Comparison of ENCODE assay signal across 25 mouse cellular contexts in the genomic region with DNA sequence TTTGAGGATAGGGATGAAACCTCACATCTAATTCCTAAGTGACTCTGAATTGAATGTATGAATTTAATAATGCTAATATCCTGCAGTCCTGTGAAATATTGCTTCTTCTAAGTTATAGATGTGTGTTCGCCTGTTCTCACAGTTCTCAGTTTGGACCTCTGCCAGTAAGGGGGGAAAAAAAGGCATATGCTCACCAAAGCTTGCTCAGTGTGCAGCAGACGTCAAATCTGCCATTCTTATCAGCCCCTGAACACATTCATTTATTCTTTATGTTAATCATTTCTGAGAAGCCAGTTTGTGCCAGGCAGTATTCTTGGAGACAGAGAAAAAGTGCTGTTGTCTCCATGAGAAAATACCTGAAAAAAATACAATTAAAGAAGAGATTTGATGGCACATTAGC.
A peak's percentile ranks its signal among the peaks of the same experiment; 100 is the strongest.
DNase-seq lines count a peak whose midpoint lies in the region; ATAC-seq and TF ChIP-seq lines count a peak whose summit lies in the region.
"Had no signal": no experiment of that assay in that cellular context is flagged by ENCODE, and none has a peak within 500 bp of the region (broad histone marks: within the 10 kb centered on the region; RNA-seq: fewer than 3 reads in every experiment).

No protein-coding gene starts in this region.

- no peak overlapping the region for H3K9ac ChIP-seq in kidney, embryonic 15.5 days
- H3K9ac ChIP-seq in midbrain, embryonic 14.5 days (replicated peaks; ENCODE audit: low read length) = no peak overlapping the region
- no peak overlapping the region for H3K9ac ChIP-seq in midbrain, embryonic 13.5 days (replicated peaks)
- no peak overlapping the region for H3K9ac ChIP-seq in forebrain, postnatal 0 days
- H3K9ac ChIP-seq: limb, embryonic 12.5 days; liver, postnatal 0 days; neural tube, embryonic 15.5 days; stomach, embryonic 15.5 days had no signal

- no peaks in the 10 kb centered on the region for H3K9me3 ChIP-seq in kidney, embryonic 15.5 days (replicated peaks)
- no peaks in the 10 kb centered on the region for H3K9me3 ChIP-seq in midbrain, embryonic 14.5 days (ENCODE audit: control insufficient read depth, low read length)
- H3K9me3 ChIP-seq in midbrain, embryonic 13.5 days = no peaks in the 10 kb centered on the region
- H3K9me3 ChIP-seq in forebrain, postnatal 0 days (ENCODE audit: low read length) = no peaks in the 10 kb centered on the region
- H3K9me3 ChIP-seq: limb, embryonic 12.5 days; neural tube, embryonic 15.5 days; stomach, embryonic 15.5 days had no signal

- 37% methylated on average over 2 of the region's 2 CpGs for WGBS in kidney, embryonic 15.5 days
- 33% methylated on average over 2 of the region's 2 CpGs for WGBS in midbrain, embryonic 14.5 days
- 58% methylated on average over 2 of the region's 2 CpGs for whole genome bisulfite sequencing in midbrain, embryonic 13.5 days
- WGBS in forebrain, postnatal 0 days = 28% methylated on average over 2 of the region's 2 CpGs

- no peak for TF ChIP-seq CTCF in forebrain, postnatal 0 days (IDR thresholded peaks at IDR 0.05; ENCODE audit: low read depth)

- no peaks in the 10 kb centered on the region for H3K27me3 ChIP-seq in kidney, embryonic 15.5 days
- H3K27me3 ChIP-seq in midbrain, embryonic 14.5 days (ENCODE audit: control insufficient read depth, insufficient read depth, low read length) = no peaks in the 10 kb centered on the region; the same call in 1 of the 2 replicates
- peaks cover 10% of the 10 kb centered on the region for H3K27me3 ChIP-seq in midbrain, embryonic 13.5 days
- H3K27me3 ChIP-seq in forebrain, postnatal 0 days (ENCODE audit: insufficient read depth, low read length) = no peaks in the 10 kb centered on the region
- H3K27me3 ChIP-seq: limb, embryonic 12.5 days; neural tube, embryonic 15.5 days; stomach, embryonic 15.5 days had no signal

- peak overlapping the region; percentile 42; the same call in 1 of the 2 replicates for H3K27ac ChIP-seq in kidney, embryonic 15.5 days
- H3K27ac ChIP-seq in midbrain, embryonic 14.5 days (replicated peaks; ENCODE audit: low read depth, low read length) = no peak overlapping the region
- no peak overlapping the region for H3K27ac ChIP-seq in midbrain, embryonic 13.5 days
- H3K27ac ChIP-seq in forebrain, postnatal 0 days (ENCODE audit: low read depth, low read length) = no peak overlapping the region
- H3K27ac ChIP-seq: limb, embryonic 12.5 days; neural tube, embryonic 15.5 days; stomach, embryonic 15.5 days had no signal

- H3K4me1 ChIP-seq in kidney, embryonic 15.5 days = peaks cover 7% of the 10 kb centered on the region
- H3K4me1 ChIP-seq in midbrain, embryonic 14.5 days (ENCODE audit: control insufficient read depth, insufficient read depth, low read length) = peaks cover 3% of the 10 kb centered on the region; the same call in 1 of the 2 replicates
- H3K4me1 ChIP-seq in midbrain, embryonic 13.5 days (replicated peaks) = peaks cover 19% of the 10 kb centered on the region
- no peaks in the 10 kb centered on the region for H3K4me1 ChIP-seq in forebrain, postnatal 0 days (ENCODE audit: insufficient read depth)
- H3K4me1 ChIP-seq: stomach, embryonic 15.5 days had no signal

- no peak for ATAC-seq in kidney, embryonic 15.5 days (replicated peaks; ENCODE audit: low FRiP score)
- no peak for ATAC-seq in midbrain, embryonic 14.5 days (ENCODE audit: low FRiP score, low TSS enrichment)
- no peak for ATAC-seq in midbrain, embryonic 13.5 days
- ATAC-seq in forebrain, postnatal 0 days = peak; percentile 43; the same call in 1 of the 2 replicates
- ATAC-seq: hindbrain, embryonic 16.5 days; intestine, embryonic 16.5 days; liver, postnatal 0 days; midbrain, embryonic 16.5 days had no signal

- H3K4me2 ChIP-seq in kidney, embryonic 15.5 days = no peak overlapping the region
- no peak overlapping the region for H3K4me2 ChIP-seq in midbrain, embryonic 14.5 days (ENCODE audit: low read length)
- H3K4me2 ChIP-seq in midbrain, embryonic 13.5 days (replicated peaks) = no peak overlapping the region
- H3K4me2 ChIP-seq in forebrain, postnatal 0 days (ENCODE audit: low read depth) = no peak overlapping the region
- H3K4me2 ChIP-seq: limb, embryonic 12.5 days; liver, embryonic 11.5 days; neural tube, embryonic 15.5 days; stomach, embryonic 15.5 days had no signal

- H3K4me3 ChIP-seq in kidney, embryonic 15.5 days (replicated peaks) = no peak overlapping the region
- H3K4me3 ChIP-seq in midbrain, embryonic 14.5 days (replicated peaks; ENCODE audit: low read depth, low read length) = no peak overlapping the region
- H3K4me3 ChIP-seq in midbrain, embryonic 13.5 days (replicated peaks) = no peak overlapping the region
- no peak overlapping the region for H3K4me3 ChIP-seq in forebrain, postnatal 0 days (ENCODE audit: low read depth, low read length)
- H3K4me3 ChIP-seq: limb, embryonic 12.5 days; neural tube, embryonic 15.5 days; stomach, embryonic 15.5 days had no signal

- DNase-seq in cerebellum, postnatal 14 days = peak; percentile 20 to 27
- no peak for DNase-seq in cerebellum, adult 11-12 months
- no peak for DNase-seq in kidney, postnatal 14 days
- peak; percentile 55 for DNase-seq in midbrain, embryonic 14.5 days
- DNase-seq in forebrain, postnatal 0 days = peak; percentile 78
- no peak for DNase-seq in gastrocnemius, adult 8-10 months (ENCODE audit: low spot score in 2 of 2)
- DNase-seq: adrenal gland, postnatal 14 days; cerebellum, adult 8-10 months; gastrocnemius, postnatal 36 days; heart, postnatal 36 days; liver, postnatal 0 days; lung, postnatal 14 days; right cerebral cortex, adult 18-20 months; right cerebral cortex, postnatal 4 days; thymus, adult 18-20 months; thymus, postnatal 36 days had no signal

- H3K36me3 ChIP-seq in kidney, embryonic 15.5 days = no peaks in the 10 kb centered on the region
- H3K36me3 ChIP-seq in midbrain, embryonic 14.5 days (ENCODE audit: control insufficient read depth, insufficient read depth, low read length) = no peaks in the 10 kb centered on the region
- H3K36me3 ChIP-seq in midbrain, embryonic 13.5 days = no peaks in the 10 kb centered on the region
- H3K36me3 ChIP-seq in forebrain, postnatal 0 days (ENCODE audit: insufficient read depth) = no peaks in the 10 kb centered on the region
- H3K36me3 ChIP-seq: limb, embryonic 12.5 days; neural tube, embryonic 15.5 days; stomach, embryonic 15.5 days had no signal

Comparison
In these comparisons a context has a peak if more than half of its experiments do, and no peak if none do; other contexts are left out.
1. DNase-seq: peak in cerebellum, postnatal 14 days (2 of 2), midbrain, embryonic 14.5 days (single experiment) and forebrain, postnatal 0 days (single experiment); none in cerebellum, adult 11-12 months (single experiment), kidney, postnatal 14 days (single experiment) and gastrocnemius, adult 8-10 months (0 of 2).